Mouse (Mus musculus) kidney, adult 2 months (tissue): ENCODE measurements around the gene Chchd6.

ENCODE experiments used
- CTCF ChIP-seq: fragments of 200-500 bp; conservative IDR thresholded peaks from 2 replicates; pipeline ENCODE4 v1.5.1; 2011; ENCODE audit warnings: low read depth, mild to moderate bottlenecking, control low read depth, low read length, moderate library complexity, mixed read lengths; ENCODE audit not compliant: insufficient read depth, insufficient read length
- POLR2A ChIP-seq: fragments of 200-500 bp; IDR thresholded peaks from one replicate; pipeline ENCODE4 v1.6.1; 2011; ENCODE audit warnings: low read depth, low read length, control low read depth

DNA sequence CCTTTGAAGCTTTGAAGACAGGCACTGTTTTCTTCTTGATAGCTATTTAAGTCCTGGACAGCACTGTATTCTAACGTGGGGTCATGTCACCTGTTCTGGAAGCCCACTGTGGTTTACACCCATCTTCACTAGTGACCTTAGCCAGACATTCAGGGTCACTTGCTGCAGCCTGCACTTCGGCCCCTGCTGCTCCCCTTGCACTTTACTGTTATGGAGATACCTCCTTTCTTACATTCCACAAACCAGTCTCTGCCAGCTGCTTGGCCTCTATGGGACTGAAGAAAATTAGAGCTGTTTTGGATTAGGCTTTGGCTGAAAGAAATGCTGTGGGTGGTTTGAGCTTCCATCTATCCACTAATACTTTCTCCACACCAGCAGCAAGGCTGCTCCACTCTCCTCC lies 86.7 kb downstream of the Chchd6 start:
- TF ChIP-seq CTCF (no peak), POLR2A (no peak)
